Mouse (Mus musculus) cerebral cortex, adult 2 months (tissue): ENCODE results near the gene Rad18.

ENCODE experiments used
- WGBS: fragments of 180-500 bp; shearing (Covaris S2); methylation state at CpG from one replicate; pipeline ENCODE4 v1.1.7; 2018; 5-methylcytosine and 5-hydroxymethylcytosine counted together

Gene Rad18

DNA sequence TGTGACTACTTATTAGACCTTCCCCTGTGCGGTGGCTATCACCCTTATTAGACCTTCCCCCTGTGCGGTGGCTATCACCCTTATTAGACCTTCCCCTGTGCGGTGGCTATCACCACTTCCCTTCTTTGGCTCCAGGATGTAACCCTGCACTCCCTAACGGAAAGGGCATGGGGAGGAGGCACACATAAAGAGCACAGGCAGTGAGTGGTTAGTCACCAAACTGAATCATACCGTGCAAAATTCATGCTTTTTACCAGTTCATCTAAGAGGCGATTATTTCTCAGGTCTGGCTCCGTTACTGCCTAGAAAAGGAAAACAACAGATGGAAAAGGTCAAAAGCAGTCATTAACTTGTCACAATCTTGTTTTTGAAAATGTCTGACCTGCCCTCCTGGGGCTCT is 10.0 kb downstream of the Rad18 start:
- 75% methylated on average over 7 of the region's 7 CpGs for WGBS

DNA sequence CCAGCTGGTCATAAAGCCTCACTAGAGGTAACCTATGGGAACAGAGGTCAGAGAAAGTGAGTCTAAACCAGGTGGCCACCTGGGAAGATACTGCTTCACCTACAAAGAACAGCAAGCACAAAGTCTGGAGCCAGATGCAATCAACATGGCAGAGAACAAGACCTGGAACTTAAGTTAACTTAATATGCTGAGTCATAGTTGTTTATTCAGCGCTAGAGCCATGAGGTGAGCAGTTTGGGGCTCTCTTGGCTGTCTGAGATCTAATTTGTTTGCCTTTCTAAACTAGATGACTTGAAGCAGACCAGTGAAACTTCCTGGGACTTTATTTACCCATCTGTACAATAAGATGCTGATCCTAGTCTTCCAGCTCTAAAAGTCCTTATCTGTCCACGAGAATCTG is 12.4 kb downstream of the Rad18 start:
- WGBS: 91% methylated on average over 2 of the region's 2 CpGs

DNA sequence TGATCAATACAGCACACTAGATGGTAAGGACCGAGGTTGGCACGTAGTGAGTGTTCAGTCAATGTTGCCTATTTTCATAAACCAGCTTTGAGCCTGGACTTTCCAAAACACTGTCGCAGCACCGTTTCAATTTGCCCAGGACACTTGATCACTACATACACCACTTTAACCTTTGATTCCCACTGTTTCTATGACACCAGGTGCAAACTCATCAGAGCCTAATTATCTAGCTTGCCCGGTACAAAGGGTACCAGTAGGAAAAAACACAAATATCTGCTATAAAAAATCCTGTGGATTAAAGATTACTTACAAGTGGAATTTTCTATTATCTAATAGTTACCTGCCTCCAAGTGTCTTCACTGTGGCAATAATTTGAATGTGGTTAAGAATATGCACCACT is 64.4 kb downstream of the Rad18 start:
- 93% methylated on average over 5 of the region's 5 CpGs for WGBS

DNA sequence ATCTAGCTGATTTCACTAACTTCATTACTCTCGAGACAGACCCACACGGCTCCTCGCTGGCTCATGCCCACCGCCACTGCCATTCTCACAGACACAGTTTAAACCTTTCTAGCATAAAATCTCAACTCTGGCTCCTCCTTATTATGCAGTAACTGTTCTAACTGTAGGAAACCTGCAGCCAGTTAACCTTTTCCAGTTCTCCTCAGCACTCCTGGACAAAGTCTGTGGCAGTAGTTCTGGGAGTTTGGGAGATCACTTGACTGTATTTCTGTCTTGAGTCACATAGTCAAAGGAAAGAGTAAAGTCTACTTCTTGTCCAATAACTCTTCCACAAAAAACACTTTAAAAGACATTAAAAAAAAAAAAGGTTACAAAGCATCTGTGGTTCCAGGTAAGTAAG is 66.2 kb downstream of the Rad18 start:
- WGBS: 97% methylated on average over 4 of the region's 4 CpGs

DNA sequence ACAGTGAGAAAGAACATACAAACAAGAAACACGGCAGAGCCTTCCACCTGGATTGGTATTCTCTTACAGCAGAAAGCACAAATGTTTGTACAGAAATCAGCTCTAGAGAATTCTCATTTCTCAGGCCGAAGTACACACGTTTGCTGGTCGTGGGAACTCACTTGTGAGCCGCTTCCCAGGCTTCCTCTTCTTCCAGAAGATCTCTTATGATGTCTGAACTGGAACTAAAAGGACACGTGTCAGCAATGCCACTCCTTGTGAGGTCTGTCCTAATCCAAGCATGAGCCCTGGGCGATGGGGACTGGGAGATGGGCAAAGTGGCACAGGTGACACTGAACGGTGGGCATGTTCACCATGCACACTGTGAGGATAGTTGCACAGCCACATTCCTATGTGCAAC is 68.2 kb downstream of the Rad18 start:
- WGBS: 89% methylated on average over 8 of the region's 8 CpGs

DNA sequence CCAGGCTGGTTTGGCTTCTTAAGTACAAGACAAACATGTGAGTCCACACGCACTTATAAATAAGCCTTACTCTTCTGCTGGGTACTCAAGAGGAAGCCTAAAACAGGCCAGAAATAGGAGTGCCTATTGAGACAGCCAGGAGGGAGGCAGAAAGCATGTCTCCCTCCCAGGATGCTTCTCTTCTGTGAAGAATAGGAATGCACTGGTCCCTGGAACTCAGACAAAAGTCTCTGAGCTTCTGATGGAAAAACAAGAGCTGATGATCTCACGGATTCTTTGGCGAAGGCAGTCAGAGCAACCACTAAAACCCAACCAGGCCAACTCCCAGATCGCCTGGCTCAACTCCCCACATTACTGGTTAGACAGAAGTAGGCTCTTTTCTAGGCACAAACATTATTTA is 74.2 kb downstream of the Rad18 start:
- 86% methylated on average over 4 of the region's 4 CpGs for WGBS

DNA sequence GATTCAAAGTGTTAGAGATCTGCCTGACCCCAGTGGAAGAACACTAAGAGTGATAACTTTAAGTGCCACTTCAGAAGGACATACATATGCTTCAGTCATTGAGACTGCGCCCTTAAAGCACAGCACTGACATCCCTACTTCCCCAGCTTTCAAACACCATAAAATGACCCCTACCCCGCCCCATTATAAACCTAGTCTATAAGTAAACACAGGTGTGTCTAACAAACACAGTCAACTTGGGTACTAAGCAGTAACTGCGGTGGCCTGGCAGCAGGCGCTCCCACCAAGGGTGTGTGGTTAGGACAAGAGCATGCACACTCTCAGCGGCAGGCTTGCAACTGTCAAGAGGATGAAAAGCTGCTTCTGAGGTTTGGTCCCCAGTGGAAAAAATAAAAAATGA is 76.5 kb downstream of the Rad18 start:
- WGBS: 93% methylated on average over 5 of the region's 5 CpGs

DNA sequence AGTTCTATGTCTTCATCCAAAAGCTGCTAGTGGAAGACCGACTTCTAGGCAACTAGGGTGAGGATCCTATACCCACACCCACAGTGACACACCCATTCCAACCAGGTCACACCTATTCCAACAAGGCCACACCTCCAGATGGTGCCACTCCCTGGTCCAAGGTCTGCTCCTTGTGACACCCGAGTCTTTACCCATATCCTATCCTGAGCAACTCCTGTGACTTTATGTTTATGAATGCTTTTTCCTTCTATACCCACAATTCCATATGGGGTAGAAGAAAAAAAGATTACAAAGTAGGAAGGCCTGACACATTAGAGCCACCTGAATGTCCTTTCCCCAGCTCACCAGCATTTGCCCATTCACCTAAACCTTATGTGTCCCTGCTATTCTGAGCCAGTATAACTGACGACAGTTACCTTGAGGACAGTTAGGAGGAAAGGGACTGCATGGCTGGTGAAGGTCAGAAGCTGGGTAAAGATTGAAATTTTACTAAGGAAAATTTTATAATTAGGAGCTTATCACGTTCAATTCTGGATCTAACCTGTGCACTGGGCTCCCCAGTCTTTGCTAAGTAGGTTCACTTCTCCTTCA is 78.7 kb downstream of the Rad18 start:
- WGBS: 95% methylated on average over 4 of the region's 4 CpGs

DNA sequence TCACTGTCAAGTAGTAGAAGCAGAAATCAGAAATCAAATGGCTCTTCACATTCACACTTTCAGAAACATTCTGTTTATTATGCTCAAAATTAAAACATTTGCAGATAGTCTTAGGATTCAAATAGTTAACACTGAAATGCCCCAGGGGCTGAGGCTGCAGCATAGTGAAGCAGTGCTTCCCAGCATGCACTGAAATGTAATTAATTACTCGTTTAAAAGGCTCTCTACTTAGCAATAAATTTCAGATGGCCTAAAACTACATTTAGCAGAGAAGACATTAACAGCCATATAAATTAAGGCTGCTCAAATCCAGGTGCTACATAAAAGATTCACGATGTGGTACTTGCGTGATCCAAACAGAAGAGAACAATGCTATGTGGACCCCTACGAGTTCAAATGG is 87.5 kb downstream of the Rad18 start:
- WGBS: 71% methylated on average over 4 of the region's 4 CpGs

DNA sequence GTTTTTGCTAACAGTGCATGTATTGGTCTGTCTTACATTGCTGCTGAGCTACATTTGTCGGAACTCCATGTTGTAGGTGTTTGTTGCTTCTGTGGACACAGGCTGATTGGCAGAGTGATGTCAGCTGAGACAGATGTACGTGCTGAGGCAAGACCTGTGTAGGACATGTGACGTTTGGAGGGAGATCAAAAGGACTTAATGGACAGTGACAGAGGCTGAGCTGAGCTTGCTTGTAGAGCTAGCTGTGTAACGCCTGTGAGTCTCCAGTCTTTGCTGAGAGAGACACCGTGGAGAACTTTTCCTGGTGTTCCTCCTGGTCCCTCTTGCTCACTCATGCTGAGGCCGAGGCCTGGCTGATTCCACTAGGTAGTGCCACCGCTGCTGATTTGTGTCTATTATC is 101.5 kb downstream of the Rad18 start:
- 96% methylated on average over 7 of the region's 7 CpGs for WGBS

DNA sequence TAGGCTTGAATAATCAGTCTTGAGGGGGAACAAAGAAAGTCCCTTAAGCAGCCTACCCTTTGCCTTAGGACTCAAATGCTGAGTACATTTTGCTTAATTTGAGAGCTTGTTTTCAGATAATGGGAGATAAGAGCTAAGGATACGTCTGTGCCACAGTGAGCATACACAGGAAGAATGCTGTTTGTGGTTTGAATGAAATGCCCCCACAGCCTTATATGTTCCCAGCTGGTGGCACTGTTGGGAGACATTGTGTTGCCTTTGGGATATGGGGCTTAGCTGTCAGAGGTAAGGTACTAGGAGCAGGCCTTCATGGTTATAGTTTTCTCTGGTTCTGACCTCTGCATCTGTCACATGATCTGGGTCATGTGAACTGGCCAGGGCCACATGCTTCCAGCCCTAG is 108.6 kb downstream of the Rad18 start:
- WGBS: 79% methylated on average over 1 of the region's 1 CpGs

DNA sequence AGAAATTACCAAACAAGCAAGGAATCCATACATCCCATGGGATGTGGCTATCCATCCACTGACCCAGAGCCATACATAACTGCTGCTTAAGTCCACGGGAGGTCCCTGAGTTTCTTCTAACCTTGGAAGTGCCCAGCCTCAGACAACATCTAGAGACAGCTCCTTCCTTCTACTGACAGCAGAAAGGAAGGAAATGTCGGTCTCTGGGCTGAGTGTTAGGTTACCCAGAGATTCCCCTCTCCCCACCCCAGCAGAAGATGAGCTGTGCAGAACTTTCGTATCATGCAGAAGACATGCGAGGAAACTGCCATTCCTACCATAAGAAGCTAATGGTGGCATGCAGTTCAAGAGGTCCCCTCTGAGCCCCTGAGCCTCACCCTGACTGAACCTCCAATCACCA is 109.5 kb downstream of the Rad18 start:
- WGBS: 84% methylated on average over 4 of the region's 4 CpGs

DNA sequence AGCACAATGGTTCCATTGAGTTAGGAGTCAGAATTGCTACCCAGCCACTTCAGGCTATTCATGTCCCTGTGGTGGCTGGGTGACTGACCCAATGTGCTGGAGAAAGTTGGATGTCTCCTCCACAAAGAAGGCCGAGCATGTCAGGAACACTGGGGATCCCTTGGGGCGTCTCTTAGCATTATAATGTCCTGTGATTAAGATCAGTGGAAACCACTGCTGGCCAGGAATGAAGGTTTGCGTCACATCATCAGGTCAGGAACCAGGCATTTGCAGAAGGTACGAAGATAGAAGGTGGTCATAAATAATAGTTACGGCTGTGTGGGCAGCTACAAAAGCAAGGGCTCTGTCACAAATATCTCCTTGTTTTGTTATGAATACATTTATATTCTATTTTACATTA is 111.5 kb downstream of the Rad18 start:
- WGBS: 93% methylated on average over 5 of the region's 5 CpGs

DNA sequence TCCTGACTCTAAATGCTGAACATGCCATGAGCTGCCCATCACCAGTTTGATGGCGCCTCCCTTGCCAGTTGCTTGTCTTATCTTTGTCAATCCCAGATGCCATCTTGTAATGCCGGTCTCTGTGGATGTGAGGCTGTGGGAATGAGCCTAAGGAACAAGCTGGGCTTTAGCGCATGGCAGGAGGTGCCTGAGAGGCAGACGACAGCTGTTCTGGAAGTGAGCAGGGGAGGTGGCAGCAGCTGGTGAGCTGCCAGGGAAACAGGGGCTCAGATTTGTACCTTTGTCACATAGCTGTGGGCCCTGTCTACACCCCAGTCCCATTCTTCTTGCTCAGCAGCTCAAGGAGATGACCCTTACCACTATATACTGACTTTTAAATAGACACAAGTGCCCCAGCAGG is 114.5 kb downstream of the Rad18 start:
- 71% methylated on average over 4 of the region's 4 CpGs for WGBS

DNA sequence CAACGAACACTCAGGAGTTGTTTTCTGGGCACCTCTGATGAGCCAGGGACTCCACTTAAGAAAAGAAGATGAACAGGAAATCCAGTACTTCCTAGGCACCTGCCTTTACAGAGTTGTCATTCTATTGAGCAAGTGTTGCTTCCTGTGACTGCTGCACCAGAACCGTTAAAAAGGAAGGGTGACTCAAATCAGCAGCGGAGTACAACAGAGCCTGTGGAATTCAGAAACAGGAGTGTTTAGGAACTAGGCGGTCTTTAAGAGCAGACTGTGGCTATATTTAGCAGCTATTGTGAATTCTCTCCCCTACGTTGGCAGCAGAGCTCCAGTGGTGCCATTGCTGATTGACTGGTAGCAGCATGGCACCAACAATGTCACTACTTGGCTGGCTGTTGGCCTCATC is 119.3 kb downstream of the Rad18 start:
- WGBS: 35% methylated on average over 5 of the region's 5 CpGs

DNA sequence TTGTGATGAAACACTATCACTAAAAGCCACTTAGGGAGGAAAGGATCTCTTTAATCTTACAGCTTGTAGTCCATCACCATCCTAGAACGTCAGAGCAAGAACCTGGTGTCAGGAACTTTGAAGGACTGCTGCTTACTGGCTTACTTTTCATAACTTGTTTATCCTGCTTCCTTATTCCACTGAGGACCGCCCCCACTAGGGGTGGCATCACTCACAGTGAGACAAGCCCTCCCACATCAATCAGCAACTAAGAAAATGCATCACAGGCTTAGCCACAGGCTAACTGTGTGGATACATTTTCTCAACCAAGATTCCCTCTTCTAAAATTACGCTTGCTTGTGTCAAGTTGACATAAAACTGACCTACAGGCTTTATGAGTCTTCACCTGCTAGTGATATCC is 121.9 kb downstream of the Rad18 start:
- 85% methylated on average over 3 of the region's 3 CpGs for WGBS

DNA sequence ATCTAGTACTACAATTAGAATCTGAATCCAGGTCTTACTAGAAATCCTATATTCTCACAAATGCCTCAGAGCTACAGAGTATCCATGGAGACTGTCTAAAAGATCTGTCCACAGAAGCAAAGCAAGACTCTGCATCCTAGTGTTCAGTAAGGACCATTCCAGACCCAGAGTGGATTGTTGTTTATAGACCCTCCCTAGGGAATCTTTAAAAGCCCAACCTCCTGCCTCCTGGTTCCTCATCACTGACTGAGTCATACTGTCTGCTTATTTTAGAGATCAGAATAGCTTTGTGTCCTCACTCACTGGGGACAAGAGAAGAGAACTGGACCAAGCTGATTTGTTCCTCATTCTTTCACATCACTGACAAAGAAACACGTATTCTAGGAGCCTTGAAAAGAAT is 126.1 kb downstream of the Rad18 start:
- 29% methylated on average over 1 of the region's 1 CpGs for WGBS
